Mouse (Mus musculus): ENCODE measurements around the gene Elfn1.

Elfn1 gene

GRCm38 (mm10) chr5:140019616-140020015, 111.9 kb downstream of the Elfn1 start:
- in situ Hi-C loops (cut with MseI, MboI), result no loop called here

- in situ Hi-C loops (cut with MseI, MboI), result no loop called here
Observed at GRCm38 (mm10) chr5:140021755-140022154, 114.0 kb downstream of the Elfn1 start.

- in situ Hi-C loops (cut with MseI, MboI), result no loop called here
Observed at GRCm38 (mm10) chr5:140022861-140023260, 115.1 kb downstream of the Elfn1 start.

GRCm38 (mm10) chr5:140023941-140024500, 116.3 kb downstream of the Elfn1 start:
- in situ Hi-C loops (cut with MseI, MboI), result no loop called here
